Mouse (Mus musculus) common myeloid progenitor, adult 5-6 weeks (primary cell): Measurements from ENCODE around the gene Xkr7. TPM values are rescaled to one million over a fixed set of nuclear protein-coding genes. Genes with fewer than 3 reads are reported as not detected.
A peak's percentile ranks its signal among the peaks of the same experiment; 100 is the strongest.

ENCODE experiments used
- ATAC-seq: replicated peaks from 2 replicates; pipeline ENCODE4 v1.8.0; 2016; ENCODE audit warnings: low read depth, mild to moderate bottlenecking, moderate TSS enrichment, inconsistent platforms; ENCODE audit not compliant: poor library complexity, severe bottlenecking
- total RNA-seq: library from RNA; stranded (forward); fragments of 200-1000, 187-1606 nt; gene quantifications from 2 replicates; pipeline ENCODE4 v1.2.3, GENCODE M21; 2017

Xkr7 gene
- total RNA-seq, 1 experiment from 2014 or later: not detected

DNA sequence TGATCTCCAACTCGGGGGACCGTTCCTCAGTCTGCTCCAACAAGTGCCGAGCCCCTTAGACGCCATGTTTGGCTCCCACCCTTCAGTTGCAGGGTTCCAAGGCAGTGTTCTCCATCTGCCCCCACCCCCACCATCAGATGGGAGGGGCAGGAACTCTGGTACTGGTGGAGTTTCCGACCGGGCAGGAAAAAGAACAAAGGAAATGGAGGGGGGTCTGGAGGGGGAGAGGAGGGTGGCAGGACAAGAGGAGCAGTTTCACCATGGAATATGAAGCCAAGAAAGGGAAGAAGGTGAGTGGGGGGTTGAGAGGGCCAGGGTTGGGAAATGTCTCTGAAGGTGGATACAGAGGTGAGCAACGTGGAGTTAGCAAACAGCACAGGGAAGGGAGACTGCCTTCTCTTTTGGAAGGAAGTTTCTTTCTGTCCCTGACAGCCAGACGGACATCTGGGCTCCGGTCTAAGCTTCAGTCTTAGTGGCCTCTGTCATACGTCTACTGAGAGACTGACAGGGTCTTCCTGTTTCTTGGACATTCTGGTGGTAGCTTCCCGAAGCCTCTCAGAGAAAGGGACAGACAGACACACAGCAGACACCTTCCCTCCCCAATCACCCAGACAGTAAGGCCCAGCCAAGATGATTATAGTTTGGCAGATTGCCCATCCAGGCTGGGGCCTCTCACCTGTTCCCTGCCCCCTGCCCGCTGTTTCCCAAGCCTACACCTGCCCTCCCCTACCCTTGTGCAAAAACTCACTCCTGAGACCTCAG is 34.3 kb downstream of the Xkr7 start, which contains the start of gene Ccm2l:
Gene Ccm2l, plus strand, starts transcription at position 209 of the 762 bp plus-strand sequence.
- ATAC-seq: peak; percentile 27; the same call in 1 of the 2 replicates

DNA sequence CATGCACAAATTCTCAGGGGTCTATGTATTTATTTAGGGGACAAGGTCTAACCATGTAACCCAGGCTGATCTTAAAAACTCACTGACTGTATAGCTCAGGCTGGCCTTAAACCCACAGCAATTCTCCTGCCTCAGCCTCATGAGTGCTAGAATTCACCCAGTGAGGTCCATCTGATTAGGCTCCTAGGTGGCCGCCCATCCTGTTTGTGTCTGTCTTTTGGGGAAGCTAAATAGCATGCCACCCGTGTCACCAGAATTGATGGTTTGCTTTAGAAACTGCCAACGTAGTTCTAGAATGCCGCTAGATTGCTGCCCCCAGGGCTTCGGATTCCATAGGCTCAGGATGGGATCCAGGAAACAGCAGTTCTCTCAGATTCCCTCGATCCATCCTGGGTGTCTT is 35.3 kb downstream of the Xkr7 start:
- no peak for ATAC-seq

DNA sequence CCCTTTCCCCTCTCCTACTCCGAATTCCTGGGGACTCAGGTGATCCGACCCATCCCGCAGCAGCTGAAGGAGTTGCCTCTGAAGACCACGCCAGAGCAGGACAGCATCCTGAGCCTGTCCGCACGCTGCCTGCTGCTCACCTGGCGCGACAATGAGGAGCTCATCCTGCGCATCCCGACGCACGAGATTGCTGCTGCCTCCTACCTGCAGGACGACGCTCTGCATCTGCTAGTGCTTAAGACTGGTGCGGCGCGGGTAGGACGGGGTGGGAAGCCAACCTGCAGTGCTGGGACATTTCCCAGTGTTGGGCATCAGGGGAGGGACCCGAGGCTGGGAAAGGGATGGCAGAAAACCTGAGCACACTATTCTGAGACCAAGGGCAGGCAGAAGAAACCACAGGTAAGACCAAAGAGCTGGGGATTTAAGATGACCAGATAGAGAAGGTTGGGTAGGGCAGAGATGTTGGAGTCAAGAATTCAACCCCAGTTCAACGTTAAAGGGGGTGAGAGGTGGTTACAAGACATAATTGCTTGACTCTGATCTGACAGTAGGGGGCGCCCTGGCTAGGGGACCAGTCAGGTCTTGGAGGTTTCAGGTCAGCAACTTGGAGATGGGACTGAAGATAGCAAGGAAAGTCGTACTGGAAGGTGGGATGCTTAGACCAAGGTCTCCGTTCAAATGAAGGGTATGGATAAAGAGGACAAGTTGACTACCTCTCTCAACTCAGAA is 39.3 kb downstream of the Xkr7 start:
- no peak for ATAC-seq

DNA sequence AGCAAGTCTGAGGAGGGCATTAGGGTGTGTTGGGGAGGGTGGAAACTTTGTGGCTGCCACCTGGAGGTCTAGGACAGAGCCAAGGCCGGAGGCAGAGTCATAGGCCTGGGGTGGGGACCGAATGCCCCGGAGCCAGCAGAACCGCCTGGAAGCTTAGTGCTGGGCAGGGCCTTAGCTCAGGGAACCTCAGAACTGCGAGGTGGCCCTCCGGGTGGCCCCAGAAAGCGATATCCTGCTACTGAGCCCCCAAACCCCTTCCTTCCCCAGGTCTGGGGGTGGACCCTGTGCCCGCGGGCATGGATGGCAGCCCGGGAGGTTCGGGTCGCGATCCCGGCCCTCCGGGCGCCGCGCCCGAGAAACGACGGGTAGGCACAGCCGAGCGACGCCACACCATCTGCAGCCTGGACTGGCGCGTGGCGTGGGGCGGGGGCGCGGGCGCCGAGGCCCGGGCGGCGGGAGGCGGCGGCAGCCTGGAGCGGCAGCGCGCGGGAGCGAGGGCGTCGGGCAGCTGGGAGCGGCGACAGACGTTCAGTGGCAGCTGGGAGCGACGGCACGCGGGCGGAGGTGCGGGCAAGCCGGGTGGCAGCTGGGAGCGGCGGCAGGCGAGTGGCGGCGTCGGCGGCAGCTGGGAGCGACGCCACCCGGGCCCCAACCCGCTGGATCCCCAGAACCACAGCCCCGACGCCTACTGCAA is 40.0 kb downstream of the Xkr7 start:
- no peak for ATAC-seq

DNA sequence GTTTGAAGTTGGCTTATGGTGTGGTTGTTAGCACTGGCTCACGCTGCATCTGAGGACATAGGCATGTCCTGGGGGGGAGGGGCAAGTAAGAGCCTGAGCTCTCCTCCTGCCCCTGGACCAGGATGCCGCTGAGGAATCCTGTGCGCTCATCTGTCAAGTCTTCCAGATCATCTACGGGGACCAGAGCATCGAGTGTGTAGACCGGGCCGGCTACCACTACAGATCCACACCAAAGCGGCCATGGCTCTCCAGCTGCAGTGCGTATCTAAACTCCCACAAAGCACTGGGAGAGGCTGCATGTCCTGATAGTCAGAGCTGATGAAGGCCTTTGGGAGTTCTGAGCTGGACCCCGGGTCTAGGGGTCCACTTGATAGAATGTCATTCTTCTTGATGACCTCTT is 43.0 kb downstream of the Xkr7 start:
- no peak for ATAC-seq

DNA sequence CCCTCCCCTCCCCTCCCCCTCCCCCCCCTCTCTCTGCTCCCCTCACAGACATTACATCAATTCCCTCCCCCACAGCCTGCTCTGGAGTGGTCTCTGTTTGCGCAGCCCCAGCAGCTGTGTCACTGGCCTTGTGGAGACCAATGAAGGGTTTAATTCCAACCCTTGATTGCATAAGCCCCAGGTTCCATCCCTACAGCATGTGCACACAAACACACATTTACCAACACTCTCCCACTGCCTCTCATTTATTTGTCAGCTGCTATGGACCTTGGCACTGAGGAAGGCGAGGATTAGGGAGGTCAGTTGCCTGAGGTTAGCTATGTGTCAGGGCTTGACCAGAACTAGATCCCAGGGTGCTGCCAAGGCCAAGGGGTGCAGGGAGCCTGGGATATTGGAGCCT is 44.3 kb downstream of the Xkr7 start:
- peak; percentile 63 for ATAC-seq

DNA sequence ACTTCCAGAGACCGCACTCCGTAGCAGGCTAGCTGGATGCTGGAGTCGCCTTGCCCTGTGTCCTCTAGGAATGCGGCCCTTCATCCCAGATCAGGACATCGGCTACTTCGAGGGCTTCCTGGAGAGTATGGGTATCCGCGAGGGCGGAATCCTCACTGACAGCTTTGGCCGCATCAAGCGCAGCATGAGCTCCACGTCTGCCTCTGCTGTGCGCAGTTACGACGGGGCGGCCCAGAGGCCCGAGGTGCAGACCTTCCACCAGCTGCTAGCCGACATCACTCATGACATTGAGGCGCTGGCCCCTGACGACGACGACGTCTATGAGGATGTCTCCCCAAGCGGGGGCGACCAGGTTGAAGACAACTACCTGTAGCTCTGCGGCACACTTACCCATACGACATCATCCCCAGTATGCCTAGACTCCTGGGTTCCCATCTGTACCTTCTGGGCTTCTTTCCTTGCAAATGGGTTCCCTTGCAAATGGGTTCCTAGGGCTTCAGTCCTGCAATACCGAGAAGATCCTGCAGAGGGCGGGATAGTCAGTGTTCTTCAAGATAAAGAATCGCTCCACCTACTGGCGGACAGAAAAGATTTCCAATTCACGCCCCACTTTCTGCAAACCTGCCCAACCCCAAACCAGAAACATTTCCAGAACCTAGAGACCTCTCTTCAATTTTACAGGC is 49.3 kb downstream of the Xkr7 start:
- peak; percentile 69 for ATAC-seq

DNA sequence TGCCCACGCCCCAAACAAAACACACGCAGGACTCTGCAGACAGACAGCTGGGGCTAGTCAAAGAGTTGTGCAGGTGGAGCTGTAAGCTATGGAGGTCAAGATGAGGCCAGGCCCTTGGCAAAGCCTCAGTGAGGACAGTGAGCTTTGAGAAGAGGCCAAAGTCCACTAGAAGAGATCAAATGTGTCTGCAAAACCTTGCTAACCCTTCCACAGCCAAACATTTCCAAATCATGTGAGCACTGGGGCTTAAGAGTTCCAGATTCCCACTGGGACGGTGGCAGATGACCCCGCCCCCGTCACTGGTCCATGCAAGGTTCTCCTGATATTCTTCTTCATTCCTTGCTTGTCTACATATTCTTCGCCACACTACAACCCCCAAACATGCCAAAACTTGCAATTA is 50.2 kb downstream of the Xkr7 start:
- no peak for ATAC-seq

DNA sequence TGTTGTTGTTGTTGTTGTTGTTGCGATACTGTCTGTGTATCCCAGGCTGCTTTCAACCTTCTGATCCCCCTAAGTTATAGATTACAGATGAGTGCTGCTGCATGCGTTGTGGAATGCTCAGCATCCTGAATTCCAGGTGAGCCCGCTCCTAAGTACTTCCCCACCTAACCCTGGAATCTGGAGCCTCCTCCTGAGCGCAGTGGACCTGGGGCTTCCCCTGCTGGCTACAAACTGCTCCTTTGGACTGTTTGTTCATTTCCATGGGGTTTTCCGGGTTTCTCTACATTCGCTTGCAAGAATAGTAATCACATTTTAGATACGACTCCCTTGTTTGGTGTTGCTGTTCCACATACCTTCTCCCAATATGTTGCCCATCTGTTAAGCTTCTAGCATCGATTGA is 51.6 kb downstream of the Xkr7 start:
- no peak for ATAC-seq

DNA sequence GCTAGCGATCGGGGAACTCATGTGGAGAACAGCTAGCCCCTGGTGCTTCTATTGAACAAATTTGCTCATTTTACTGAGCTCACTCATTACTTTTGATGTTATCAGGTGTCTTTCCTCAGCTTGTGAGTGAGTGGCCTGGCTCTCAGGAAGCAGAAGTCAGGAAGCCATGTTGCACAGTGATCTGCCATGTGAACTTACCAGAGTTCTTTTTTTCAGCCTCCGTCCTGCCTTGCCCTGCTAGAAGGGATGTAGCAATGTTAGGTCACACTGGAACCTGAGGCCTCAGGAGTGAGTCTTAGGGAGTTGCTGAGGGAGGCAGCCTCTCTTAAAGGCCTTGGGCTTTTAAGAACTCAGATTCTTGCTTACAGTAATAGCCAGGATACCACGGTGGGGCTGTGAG is 52.2 kb downstream of the Xkr7 start:
- ATAC-seq: peak; percentile 16

DNA sequence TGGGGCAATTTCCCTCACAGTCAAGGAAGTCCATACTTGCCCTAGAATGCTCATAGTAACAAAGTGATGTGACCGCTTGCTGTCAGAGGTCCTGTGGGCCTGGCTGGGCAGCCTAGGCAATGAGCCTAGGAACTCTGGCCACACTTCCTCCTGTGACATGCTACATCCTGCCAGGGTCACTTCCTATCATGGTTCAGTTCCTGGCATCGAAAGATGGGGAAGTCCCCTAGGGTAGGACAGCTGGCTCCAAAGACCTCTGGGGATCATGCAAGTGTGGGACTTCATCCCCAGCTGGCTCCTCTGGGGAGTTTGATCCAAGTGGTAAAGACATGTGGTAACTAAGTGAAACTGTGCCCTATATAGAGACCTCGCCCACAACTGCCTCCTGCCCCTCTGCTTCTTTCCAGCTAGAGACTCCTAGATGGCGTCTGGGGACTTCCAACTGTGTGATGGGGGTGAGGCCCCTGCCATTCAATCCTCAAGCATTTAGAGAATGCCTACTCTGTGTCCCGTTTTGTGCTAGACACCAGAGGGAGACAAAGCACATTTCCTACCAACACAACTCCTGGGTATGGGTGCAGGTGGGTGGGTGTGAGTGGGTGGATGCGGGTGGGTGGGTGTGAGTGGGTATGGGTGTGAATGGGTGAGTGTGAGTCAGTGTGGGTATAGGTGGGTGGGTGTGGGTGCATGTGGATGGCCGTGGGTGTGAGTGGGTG is 52.8 kb downstream of the Xkr7 start:
- ATAC-seq: peak; percentile 88

DNA sequence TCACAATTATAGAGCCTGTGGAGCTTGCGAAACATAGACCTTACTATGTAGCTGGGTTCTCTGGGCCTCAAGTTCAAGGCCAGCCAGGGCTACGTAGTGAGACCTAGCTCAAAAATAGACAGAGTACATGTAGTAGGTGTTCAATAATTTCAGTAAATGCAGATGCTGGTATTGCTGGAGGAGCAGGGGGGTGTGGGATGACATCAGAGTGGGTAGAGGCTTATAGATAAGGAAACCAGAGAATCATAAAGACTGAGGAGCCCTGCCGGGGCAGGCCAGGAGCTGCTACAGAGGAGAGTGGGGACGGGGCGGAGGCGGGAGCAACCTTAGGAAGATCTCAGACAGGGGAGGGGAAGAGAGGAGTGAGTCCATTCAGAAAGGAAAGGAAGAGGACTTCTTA is 53.9 kb downstream of the Xkr7 start:
- no peak for ATAC-seq

DNA sequence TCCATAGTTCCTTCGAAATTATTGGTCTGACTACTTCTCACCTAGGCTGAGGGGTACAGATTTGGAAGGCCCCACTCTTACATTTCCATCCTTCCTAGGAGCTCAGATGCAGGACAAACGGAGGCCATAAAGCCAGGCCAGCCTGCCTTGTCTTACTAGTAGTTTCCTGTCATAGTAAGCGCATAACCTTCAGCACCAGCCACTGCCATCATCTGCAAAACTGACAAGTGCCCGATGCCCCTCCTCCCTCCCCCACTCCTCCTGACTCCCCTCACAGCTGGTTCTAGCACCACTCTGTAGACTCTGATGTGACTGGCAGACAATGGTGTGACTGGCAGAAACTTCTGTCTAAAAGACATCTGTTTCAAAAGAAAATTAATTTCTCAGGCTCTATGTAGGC is 54.5 kb downstream of the Xkr7 start:
- ATAC-seq: no peak

DNA sequence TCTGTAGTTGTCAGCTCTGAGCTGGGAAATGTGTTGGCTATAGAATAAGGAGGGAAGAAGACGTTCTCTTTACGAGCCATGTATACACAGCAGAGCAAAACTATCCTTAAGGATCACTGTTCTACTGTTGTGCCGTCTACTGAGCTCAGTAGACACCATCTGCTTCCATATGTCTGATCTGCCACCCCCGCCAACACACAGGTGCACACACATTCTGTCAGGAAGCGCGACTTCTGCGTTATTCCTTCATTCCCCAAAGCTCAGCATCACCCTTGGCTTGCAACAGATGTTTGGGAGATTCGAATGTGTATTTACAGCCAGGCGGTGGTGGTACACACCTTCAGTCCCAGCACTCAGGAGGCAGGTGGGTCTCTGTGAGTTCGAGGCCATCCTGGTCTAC is 55.4 kb downstream of the Xkr7 start:
- no peak for ATAC-seq

DNA sequence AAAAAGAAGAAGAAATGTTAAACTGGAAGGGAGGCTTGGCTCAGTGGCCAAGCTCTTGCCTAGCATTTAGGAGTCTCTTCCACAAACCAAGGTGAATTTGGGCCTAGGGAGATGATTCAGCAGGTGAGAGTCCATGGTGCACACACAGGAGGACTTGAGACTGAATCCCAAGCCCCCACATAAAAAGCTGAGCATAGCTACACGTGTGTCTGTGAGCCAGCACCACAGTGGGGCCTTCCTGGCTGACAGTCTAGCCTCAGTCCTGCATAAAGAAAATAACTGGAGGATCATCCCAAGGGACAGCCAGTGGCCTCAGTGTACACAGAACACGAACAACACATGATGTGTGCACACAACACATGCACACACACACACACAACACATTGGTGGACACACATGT is 57.7 kb downstream of the Xkr7 start:
- ATAC-seq: no peak

DNA sequence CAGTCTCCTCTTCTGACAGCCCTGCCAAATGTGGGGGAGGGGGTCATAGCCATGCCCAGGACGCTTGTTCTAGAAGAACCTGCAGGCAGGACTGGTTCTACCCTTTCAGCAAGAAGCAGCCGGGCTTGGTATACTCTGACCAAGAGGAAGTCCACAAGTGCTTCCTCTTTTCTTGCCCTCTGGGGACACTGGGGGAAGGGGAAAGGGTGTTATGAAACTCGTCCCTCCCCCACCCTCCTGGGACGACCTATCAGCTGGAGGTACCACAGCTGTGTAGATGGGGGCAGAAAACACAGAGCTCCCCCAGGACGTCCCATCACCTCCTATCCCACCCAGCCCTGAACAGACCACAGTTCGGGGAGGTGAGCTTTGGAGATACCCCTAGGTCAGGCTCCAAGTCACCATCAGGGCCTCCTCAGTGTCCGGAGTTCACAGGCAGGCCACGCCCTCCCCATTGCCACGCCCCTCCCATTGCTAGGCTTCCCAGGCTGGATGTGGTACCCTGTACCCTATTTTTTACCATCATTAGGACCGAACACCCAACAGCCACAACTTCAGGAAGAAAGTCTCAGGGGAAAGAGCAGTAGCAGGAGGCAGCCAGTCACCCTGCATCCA is 59.0 kb downstream of the Xkr7 start:
- peak; percentile 92 for ATAC-seq
